Mouse (Mus musculus): ENCODE measurements at regions not wholly inside any gene's neighbourhood (a gene's known extent, or its start where the extent isn't known, plus 50 kb on each side); places are given as distances from the start of the nearest gene placed in this dataset.

DNA sequence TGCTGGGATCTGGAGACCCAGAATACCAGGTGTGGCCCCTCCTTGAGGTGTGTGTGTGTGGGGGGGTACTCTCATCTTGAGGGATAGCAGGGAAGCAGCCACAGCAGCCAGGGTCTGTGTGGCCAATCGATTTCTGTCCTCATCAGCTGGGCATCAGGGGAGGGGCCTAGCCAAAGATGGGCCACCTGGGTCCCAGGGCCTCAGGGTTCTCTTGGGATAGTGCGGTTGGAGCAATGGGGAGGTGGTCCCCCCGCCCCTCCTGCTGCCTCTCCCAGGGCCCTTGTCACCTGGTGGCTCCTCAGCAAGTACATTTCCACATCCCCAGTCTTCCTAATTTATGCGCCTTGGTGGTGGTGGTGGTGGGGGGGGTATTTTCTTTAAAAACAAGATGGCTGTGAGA is 55.4 kb downstream of the Uncx start:
- ATAC-seq = no peak
- 12% methylated on average over 4 of the region's 4 CpGs for WGBS
- peaks cover 76% of the 10 kb centered on the region for H3K27me3 ChIP-seq (replicated peaks; ENCODE audit: control insufficient read depth, insufficient read depth, low read length)
- no peak overlapping the region for H3K27ac ChIP-seq (ENCODE audit: low read depth, low read length)
- H3K4me1 ChIP-seq (replicated peaks; ENCODE audit: control insufficient read depth, insufficient read depth, low read length) = 0 out of 2 replicates have a peak, but pooled peaks cover 2% of the 10 kb centered on the region
- no peaks in the 10 kb centered on the region for H3K36me3 ChIP-seq (ENCODE audit: control insufficient read depth, insufficient read depth)
- no peak for TF ChIP-seq CTCF (IDR thresholded peaks at IDR 0.05; ENCODE audit: low read depth)
- no peaks in the 10 kb centered on the region for H3K9me3 ChIP-seq (ENCODE audit: control insufficient read depth)
- H3K4me3 ChIP-seq (ENCODE audit: low read depth, low read length) = no peak overlapping the region
- no peak overlapping the region for H3K9ac ChIP-seq (ENCODE audit: low read depth, low read length)
- 0 out of 2 replicates have a peak overlapping the region, but pooled peaks have one; percentile 49 for H3K4me2 ChIP-seq (replicated peaks; ENCODE audit: low read depth)

DNA sequence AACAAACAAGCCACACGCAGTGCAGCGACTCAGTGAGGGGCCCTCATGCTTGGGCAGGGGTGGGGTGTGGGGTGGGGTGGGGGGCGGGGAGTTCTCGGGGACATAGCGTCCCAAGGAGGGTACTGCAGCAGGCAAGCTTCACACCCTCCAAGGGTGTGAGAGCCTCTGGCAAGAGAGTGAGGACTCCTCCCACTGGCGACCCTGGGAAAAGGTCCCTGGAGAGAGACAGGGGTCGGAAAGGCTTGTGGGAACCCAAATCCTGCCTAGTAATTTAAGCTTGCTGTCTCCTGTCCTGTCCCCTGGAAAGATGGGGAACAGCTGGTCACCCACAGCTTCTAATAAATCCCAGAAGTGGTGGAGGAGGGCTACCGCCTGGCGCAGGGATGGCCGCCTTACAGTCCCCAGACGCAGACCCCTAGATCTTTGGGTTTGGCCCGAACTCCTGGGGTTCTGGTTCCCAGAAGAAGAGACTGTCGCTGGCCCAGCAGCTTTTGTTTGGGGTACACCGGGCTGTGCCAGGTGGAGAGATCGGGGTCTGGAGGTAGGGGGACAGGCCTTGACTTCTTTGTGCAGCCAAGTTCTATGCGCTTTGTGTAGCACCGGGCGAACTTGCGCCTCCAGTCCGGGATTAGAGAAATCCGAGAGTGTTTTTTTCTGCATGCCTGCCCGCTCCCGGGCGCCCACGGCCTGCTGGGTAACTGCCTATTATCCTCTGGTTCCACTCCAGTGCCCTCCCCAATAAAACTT is 56.1 kb downstream of the Uncx start:
- no peaks in the 10 kb centered on the region for H3K9me3 ChIP-seq (ENCODE audit: control insufficient read depth)
- ATAC-seq = no peak
- H3K9ac ChIP-seq (ENCODE audit: low read depth, low read length) = no peak overlapping the region
- no peak overlapping the region for H3K27ac ChIP-seq (ENCODE audit: low read depth, low read length)
- TF ChIP-seq CTCF (IDR thresholded peaks at IDR 0.05; ENCODE audit: low read depth) = no peak
- H3K4me2 ChIP-seq (replicated peaks; ENCODE audit: low read depth) = peak overlapping the region; percentile 49
- H3K27me3 ChIP-seq (replicated peaks; ENCODE audit: control insufficient read depth, insufficient read depth, low read length) = peaks cover 70% of the 10 kb centered on the region
- H3K36me3 ChIP-seq (ENCODE audit: control insufficient read depth, insufficient read depth) = no peaks in the 10 kb centered on the region
- H3K4me3 ChIP-seq (ENCODE audit: low read depth, low read length) = peak overlapping the region; percentile 20
- 2% methylated on average over 25 of the region's 25 CpGs for WGBS
- H3K4me1 ChIP-seq (replicated peaks; ENCODE audit: control insufficient read depth, insufficient read depth, low read length) = 0 out of 2 replicates have a peak, but pooled peaks cover 2% of the 10 kb centered on the region

DNA sequence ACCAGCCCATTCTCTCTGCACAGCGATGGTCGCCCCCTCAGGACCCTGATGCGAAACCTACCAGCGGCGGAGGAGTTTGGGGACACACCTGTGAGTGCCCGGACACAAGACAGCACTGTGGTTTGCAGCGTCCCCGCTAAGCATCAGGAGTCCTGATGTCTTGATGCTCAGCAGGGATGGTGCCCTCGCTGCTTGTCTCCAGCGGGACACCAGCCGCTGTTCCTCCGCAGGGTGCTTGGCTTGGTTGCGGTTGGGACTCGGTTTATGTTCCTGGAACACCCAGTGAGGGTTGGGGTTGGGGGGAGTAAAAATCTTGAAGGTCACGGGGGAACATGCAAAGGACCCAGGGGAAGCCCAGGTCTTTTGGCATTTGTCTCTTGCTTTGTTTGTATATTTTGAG is 56.9 kb downstream of the Uncx start:
- peaks cover 63% of the 10 kb centered on the region for H3K27me3 ChIP-seq (replicated peaks; ENCODE audit: control insufficient read depth, insufficient read depth, low read length)

DNA sequence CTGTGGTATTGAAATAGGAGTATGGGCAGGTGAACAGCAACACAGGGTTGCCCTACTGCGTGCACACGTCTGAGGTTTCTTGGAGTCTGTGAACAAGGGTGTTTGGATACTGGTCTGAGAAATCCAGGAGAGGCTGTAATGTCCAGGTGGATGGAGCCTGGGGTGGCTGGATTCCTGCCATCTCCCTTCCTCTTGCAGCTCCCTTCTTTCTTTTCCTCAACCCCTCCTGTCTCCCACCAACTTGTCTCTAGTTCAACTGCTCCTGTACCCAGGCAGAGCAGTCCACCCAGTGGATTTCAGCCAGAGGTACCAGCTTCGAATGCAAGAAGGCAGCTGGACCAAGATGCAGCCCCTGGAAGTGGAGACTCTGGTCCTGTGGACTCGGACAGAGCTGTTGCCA is 59.6 kb downstream of the Uncx start:
- Histone ChIP-seq H3K27ac (ENCODE audit: low read depth, low read length) (no peak overlapping the region), H3K4me2 (replicated peaks; ENCODE audit: low read depth) (no peak overlapping the region), H3K9me3 (ENCODE audit: control insufficient read depth) (no peaks in the 10 kb centered on the region), H3K9ac (ENCODE audit: low read depth, low read length) (no peak overlapping the region), H3K27me3 (replicated peaks; ENCODE audit: control insufficient read depth, insufficient read depth, low read length) (peaks cover 56% of the 10 kb centered on the region), H3K4me3 (ENCODE audit: low read depth, low read length) (no peak overlapping the region), H3K4me1 (replicated peaks; ENCODE audit: control insufficient read depth, insufficient read depth, low read length) (0 out of 2 replicates have a peak, but pooled peaks cover 2% of the 10 kb centered on the region), H3K36me3 (ENCODE audit: control insufficient read depth, insufficient read depth) (no peaks in the 10 kb centered on the region)
- WGBS = 82% methylated on average over 4 of the region's 4 CpGs
- no peak for ATAC-seq
- no peak for TF ChIP-seq CTCF (IDR thresholded peaks at IDR 0.05; ENCODE audit: low read depth)

More for the DNA sequence above, 56.9 kb downstream of the Uncx start:
- Histone ChIP-seq H3K27ac (ENCODE audit: low read depth, low read length) (no peak overlapping the region), H3K4me3 (ENCODE audit: low read depth, low read length) (no peak overlapping the region), H3K9ac (ENCODE audit: low read depth, low read length) (no peak overlapping the region), H3K36me3 (ENCODE audit: control insufficient read depth, insufficient read depth) (no peaks in the 10 kb centered on the region), H3K9me3 (ENCODE audit: control insufficient read depth) (no peaks in the 10 kb centered on the region), H3K4me1 (replicated peaks; ENCODE audit: control insufficient read depth, insufficient read depth, low read length) (0 out of 2 replicates have a peak, but pooled peaks cover 2% of the 10 kb centered on the region), H3K4me2 (replicated peaks; ENCODE audit: low read depth) (no peak overlapping the region)
- ATAC-seq = no peak
- TF ChIP-seq CTCF (IDR thresholded peaks at IDR 0.05; ENCODE audit: low read depth) = no peak
- 6% methylated on average over 15 of the region's 15 CpGs for WGBS

DNA sequence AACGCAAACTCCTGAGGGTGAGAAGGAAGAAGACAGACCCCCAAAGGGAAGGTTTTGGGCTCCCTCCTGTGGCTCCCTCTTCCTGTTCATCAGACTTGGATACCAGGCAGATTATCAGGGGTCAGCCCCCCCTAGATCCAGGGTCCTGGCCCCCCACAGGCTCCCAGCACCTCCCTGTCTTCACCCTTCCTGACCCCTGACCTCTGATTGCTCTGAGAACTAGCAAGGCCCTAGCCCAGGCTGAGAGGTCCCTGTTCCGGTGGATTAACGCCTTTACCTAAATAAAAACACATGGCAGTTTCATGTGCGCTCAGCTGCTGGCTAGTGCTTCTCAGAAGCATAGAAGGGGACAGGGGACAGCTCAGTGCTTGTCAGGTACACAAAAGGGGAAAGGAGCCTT is 60.2 kb downstream of the Uncx start:
- Histone ChIP-seq H3K27me3 (replicated peaks; ENCODE audit: control insufficient read depth, insufficient read depth, low read length) (peaks cover 50% of the 10 kb centered on the region), H3K9ac (ENCODE audit: low read depth, low read length) (no peak overlapping the region), H3K27ac (ENCODE audit: low read depth, low read length) (no peak overlapping the region), H3K4me1 (replicated peaks; ENCODE audit: control insufficient read depth, insufficient read depth, low read length) (0 out of 2 replicates have a peak, but pooled peaks cover 2% of the 10 kb centered on the region), H3K36me3 (ENCODE audit: control insufficient read depth, insufficient read depth) (no peaks in the 10 kb centered on the region), H3K4me2 (replicated peaks; ENCODE audit: low read depth) (no peak overlapping the region), H3K9me3 (ENCODE audit: control insufficient read depth) (no peaks in the 10 kb centered on the region), H3K4me3 (ENCODE audit: low read depth, low read length) (no peak overlapping the region)
- ATAC-seq = no peak
- TF ChIP-seq CTCF (IDR thresholded peaks at IDR 0.05; ENCODE audit: low read depth) = no peak
- 31% methylated on average over 4 of the region's 4 CpGs for WGBS

DNA sequence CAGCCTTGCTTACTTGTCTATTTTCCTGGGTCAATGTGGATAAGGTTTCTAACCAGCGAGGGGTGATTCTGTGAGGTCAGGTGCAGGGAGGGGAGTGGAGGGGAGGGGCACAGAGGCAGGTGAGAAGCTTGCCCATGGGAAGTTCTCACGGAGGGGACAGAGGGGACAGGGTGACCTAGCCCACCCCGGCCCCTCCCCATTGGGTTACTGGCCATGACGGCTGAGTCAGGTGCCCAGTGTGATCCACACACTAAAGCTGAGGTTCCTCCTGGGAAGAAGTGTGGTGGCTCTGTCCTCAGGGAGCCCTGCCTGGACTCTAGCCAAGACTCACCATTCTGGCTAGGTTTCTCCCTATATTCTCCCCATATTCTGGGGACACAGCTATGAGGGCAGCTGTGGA is 61.0 kb downstream of the Uncx start:
- H3K4me3 ChIP-seq (ENCODE audit: low read depth, low read length) = no peak overlapping the region
- H3K9ac ChIP-seq (ENCODE audit: low read depth, low read length) = no peak overlapping the region
- H3K27me3 ChIP-seq (replicated peaks; ENCODE audit: control insufficient read depth, insufficient read depth, low read length) = peaks cover 42% of the 10 kb centered on the region
- no peak for ATAC-seq
- H3K4me2 ChIP-seq (replicated peaks; ENCODE audit: low read depth) = no peak overlapping the region
- TF ChIP-seq CTCF (IDR thresholded peaks at IDR 0.05; ENCODE audit: low read depth) = no peak
- H3K4me1 ChIP-seq (replicated peaks; ENCODE audit: control insufficient read depth, insufficient read depth, low read length) = 0 out of 2 replicates have a peak, but pooled peaks cover 2% of the 10 kb centered on the region
- no peak overlapping the region for H3K27ac ChIP-seq (ENCODE audit: low read depth, low read length)
- H3K36me3 ChIP-seq (ENCODE audit: control insufficient read depth, insufficient read depth) = no peaks in the 10 kb centered on the region
- H3K9me3 ChIP-seq (ENCODE audit: control insufficient read depth) = no peaks in the 10 kb centered on the region
- WGBS = 42% methylated on average over 4 of the region's 4 CpGs

All from intestine, postnatal 0 days (tissue).